7 mouse cellular contexts compared by ENCODE assay signal in genomic region chr13:37666207-37667003, GRCm38 (mm10).
A peak's percentile ranks its signal among the peaks of the same experiment; 100 is the strongest.
DNase-seq lines count a peak whose midpoint lies in the region; ATAC-seq and TF ChIP-seq lines count a peak whose summit lies in the region.

No protein-coding gene starts in this region.

- H3K4me2 ChIP-seq in limb, embryonic 14.5 days (replicated peaks; ENCODE audit: low read depth, low read length, severe bottlenecking): no peak overlapping the region

- TF ChIP-seq CTCF in layer of hippocampus, adult 2 months (conservative IDR thresholded peaks at IDR 0.05): no peak

- H3K27me3 ChIP-seq in limb, embryonic 14.5 days (ENCODE audit: control insufficient read depth, insufficient read depth, low read length): no peaks in the 10 kb centered on the region

- no peak overlapping the region for H3K4me3 ChIP-seq in layer of hippocampus, adult 2 months
- H3K4me3 ChIP-seq in limb, embryonic 14.5 days (replicated peaks; ENCODE audit: low read length): no peak overlapping the region

- H3K27ac ChIP-seq in layer of hippocampus, adult 2 months: no peak overlapping the region
- no peak overlapping the region for H3K27ac ChIP-seq in limb, embryonic 14.5 days (replicated peaks; ENCODE audit: low read depth, low read length)

- no peak overlapping the region for H3K9ac ChIP-seq in limb, embryonic 14.5 days (ENCODE audit: low read depth, low read length, severe bottlenecking)

- no peaks in the 10 kb centered on the region for H3K4me1 ChIP-seq in limb, embryonic 14.5 days (ENCODE audit: control insufficient read depth, insufficient read depth, low read length)

- 79% methylated on average over 21 of the region's 22 CpGs for WGBS in limb, embryonic 14.5 days

- H3K36me3 ChIP-seq in limb, embryonic 14.5 days (ENCODE audit: control insufficient read depth, insufficient read depth, low read length): no peaks in the 10 kb centered on the region

- H3K9me3 ChIP-seq in limb, embryonic 14.5 days (ENCODE audit: control insufficient read depth, low read length): no peaks in the 10 kb centered on the region

- peak; percentile 32 to 41 for DNase-seq in layer of hippocampus, adult 2 months (ENCODE audit: low spot score in 2 of 2)
- DNase-seq in layer of hippocampus, postnatal 25 days (ENCODE audit: extremely low spot score in 1 of 2, low spot score in 1 of 2): no peak
- peak; percentile 61 for DNase-seq in limb, embryonic 14.5 days (ENCODE audit: low spot score)
- DNase-seq in right cerebral cortex, postnatal 25 days: no peak

- ATAC-seq in granulocyte monocyte progenitor cell, adult 5-6 weeks (replicated peaks; ENCODE audit: poor library complexity, severe bottlenecking): peak; percentile 53
- peak; percentile 84 for ATAC-seq in limb, embryonic 14.5 days (ENCODE audit: low FRiP score, low read depth)
- ATAC-seq in megakaryocyte progenitor cell, adult 5-6 weeks (replicated peaks; ENCODE audit: poor library complexity): peak; percentile 78
- ATAC-seq in CD4-positive, CD25-positive, alpha-beta regulatory T cell, adult 4 months: no peak

- TF ChIP-seq POLR2A in limb, embryonic 14.5 days (IDR thresholded peaks at IDR 0.05; ENCODE audit: borderline replicate concordance, extremely low read depth, insufficient read depth, insufficient read length): no peak

Comparison
In these comparisons a context has a peak if more than half of its experiments do, and no peak if none do; other contexts are left out.
1. DNase-seq: peak in layer of hippocampus, adult 2 months (2 of 2) and limb, embryonic 14.5 days (single experiment); none in layer of hippocampus, postnatal 25 days (0 of 2) and right cerebral cortex, postnatal 25 days (single experiment).